Mouse (Mus musculus) heart, postnatal 36 days (tissue): ENCODE results near the gene A26c2. TPM values are rescaled to one million over a fixed set of nuclear protein-coding genes. Genes with fewer than 3 reads are reported as not detected.

Source experiments
- DNase-seq, 2 experiments: peaks; one replicate each; pipeline ENCODE4 v3.0.0; 2021 to 2022
- intact Hi-C: fragments of 180-260 bp; cut with DNase I; formaldehyde crosslinking; loops from one replicate; pipeline ENCODE4 v1.15.1; 2025
- total RNA-seq, 2 experiments: library from RNA; stranded (reverse); gene quantifications; 2 replicates each; pipeline ENCODE4 v1.2.3; 2021

The A26c2 gene
- not detected for total RNA-seq

DNA sequence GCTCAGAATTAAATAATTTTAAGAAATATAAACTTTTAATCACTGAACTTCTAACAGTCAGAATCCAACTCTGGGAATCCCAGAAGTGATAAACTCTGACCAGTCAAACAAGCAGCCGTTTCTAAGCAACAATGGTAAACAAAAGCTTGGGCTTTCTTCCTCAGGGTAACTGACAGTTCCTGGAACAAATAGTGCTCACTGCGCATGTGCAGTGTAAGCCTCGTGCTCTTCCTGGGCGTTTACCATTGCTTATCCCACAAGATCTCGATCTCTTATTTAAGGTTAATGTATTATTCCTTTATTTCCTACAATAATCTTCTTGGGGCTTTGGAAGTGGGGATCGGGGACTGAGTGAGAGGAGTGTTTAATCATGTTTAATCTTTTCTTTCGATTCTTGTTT lies at the start of gene A26c2:
A26c2 (minus strand) TSS at position 101 of the 400 bp plus-strand sequence.
- intact Hi-C loops: no loop called here
- DNase-seq: no peak

DNA sequence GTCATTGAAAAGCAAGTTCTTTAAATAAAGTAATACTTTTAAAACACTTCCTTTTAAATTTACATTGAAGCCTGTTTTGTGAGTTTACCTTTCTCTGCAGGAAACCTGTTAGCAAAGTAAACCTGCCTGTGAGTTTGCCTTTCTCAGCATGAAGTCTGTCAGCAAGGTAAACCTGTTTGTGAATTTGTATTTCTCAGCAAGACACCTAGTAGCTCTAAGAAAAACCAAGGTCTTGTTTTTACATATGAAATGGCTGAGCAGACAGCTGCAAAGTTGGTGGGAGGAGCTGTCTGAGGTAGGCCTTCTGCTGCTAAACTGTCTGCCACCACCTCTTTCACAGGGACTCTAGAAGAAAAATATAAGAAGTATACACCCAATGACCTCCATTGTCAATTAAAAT lies 28.0 kb upstream of the A26c2 start:
- no peak for DNase-seq
- intact Hi-C loops: no loop called here
